Mouse (Mus musculus) G1E (cell line): ENCODE measurements at regions not wholly inside any gene's neighbourhood (a gene's known extent, or its start where the extent isn't known, plus 50 kb on each side); places are given as distances from the start of the nearest gene placed in this dataset.
"Not testable (repeated sequence)": the region's sequence is repeated elsewhere in the genome, so short reads cannot be mapped to it uniquely, and the experiment has no call there.

ENCODE experiments used
- ATAC-seq: 2 replicates; pipeline ENCODE4 v1.8.0; 2016; ENCODE audit warnings: mild to moderate bottlenecking; ENCODE audit not compliant: insufficient number of reproducible peaks, poor library complexity, low FRiP score, severe bottlenecking; ENCODE audit errors: extremely low read depth
- DNase-seq: peaks from one replicate; pipeline ENCODE4 v3.0.0; 2012; ENCODE audit warnings: low spot score
- H3K27me3 ChIP-seq: 2 replicates; pipeline ENCODE4 v1.6.1; 2012; ENCODE audit warnings: mild to moderate bottlenecking, low read length, inconsistent platforms; ENCODE audit not compliant: insufficient read depth
- H3K36me3 ChIP-seq: replicated peaks from 2 replicates; pipeline ENCODE3; 2012; ENCODE audit warnings: mild to moderate bottlenecking, inconsistent platforms
- H3K4me1 ChIP-seq: 2 replicates; pipeline ENCODE4 v1.6.1; 2012; ENCODE audit warnings: low read depth, low read length, inconsistent platforms, mixed read lengths; ENCODE audit not compliant: insufficient read depth
- H3K4me3 ChIP-seq: 2 replicates; pipeline ENCODE4 v1.5.1; 2012; ENCODE audit warnings: low read depth, mild to moderate bottlenecking, inconsistent platforms, low read length, moderate library complexity, mixed read lengths
- H3K9me3 ChIP-seq: replicated peaks from 2 replicates; pipeline ENCODE4 v1.6.1; 2012; ENCODE audit warnings: inconsistent platforms
- CTCF ChIP-seq: IDR thresholded peaks from 2 replicates; pipeline ENCODE4 v1.5.1; 2012; ENCODE audit warnings: low read depth, low read length, inconsistent platforms, mixed read lengths
- GATA1 ChIP-seq: IDR thresholded peaks from 2 replicates; pipeline ENCODE4 v1.6.1; 2012; ENCODE audit warnings: borderline replicate concordance, low read length, inconsistent platforms, mixed read lengths
- GATA2 ChIP-seq: IDR thresholded peaks from 2 replicates; pipeline ENCODE4 v1.6.1; 2012; ENCODE audit warnings: low read depth, low read length, inconsistent platforms, borderline replicate concordance
- POLR2AphosphoS5 ChIP-seq: IDR thresholded peaks from 2 replicates; pipeline ENCODE4 v1.6.1; 2012; ENCODE audit warnings: low read depth, low read length, inconsistent platforms; ENCODE audit not compliant: insufficient replicate concordance
- TAL1 ChIP-seq: conservative IDR thresholded peaks from 2 replicates; pipeline ENCODE4 v1.6.1; 2012; ENCODE audit warnings: low read depth, low read length, inconsistent platforms, mixed read lengths

DNA sequence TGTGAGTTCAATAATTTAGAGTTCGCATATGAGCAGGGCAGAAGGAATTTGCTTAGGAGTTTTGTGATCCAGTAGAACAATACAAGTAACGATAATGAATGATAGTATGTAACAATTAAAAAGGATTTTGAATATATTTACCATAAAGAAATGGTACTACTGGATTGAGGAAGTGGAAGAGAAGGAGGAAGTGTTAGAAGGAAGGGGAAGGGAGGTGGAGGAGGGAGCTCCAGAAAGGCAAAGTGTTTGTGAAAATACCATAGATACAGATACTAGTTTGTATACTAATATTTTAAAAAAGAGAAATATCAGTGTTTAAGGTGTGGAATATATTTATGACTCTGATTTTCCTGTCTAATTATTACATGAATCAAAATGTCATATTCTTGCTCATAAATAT, 579.2 kb upstream of the Gje1 start:
- H3K36me3 ChIP-seq, result no peaks in the 10 kb centered on the region
- ATAC-seq (no peak), DNase-seq (no peak)
- H3K4me3 ChIP-seq, result no peak overlapping the region
- TF ChIP-seq TAL1, result no peak
- no peak for TF ChIP-seq GATA2
- no peak for TF ChIP-seq CTCF
- no peak for TF ChIP-seq GATA1
- no peak for TF ChIP-seq POLR2AphosphoS5
- no peaks in the 10 kb centered on the region for H3K27me3 ChIP-seq
- no peaks in the 10 kb centered on the region for H3K4me1 ChIP-seq
- H3K9me3 ChIP-seq, result no peaks in the 10 kb centered on the region

DNA sequence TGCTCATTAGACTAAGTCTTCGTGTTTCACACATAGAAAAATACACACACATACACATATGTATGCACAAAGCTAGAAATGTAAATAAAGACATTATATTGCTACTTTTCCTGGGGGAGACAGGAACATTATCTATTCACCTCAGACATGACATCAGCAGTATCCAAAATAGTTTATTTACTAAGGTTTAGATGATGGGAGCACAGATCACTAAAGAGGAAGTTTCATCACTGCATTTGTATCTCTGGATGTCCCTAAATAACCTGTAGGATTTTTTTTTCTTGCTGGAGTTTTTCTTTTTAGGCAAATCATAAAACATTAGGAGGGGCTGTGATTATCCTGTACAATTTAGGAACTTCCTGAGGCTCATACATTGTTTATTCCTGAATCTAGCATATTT, 576.1 kb upstream of the Gje1 start:
- no peak overlapping the region for H3K4me3 ChIP-seq
- no peak for ATAC-seq

DNA sequence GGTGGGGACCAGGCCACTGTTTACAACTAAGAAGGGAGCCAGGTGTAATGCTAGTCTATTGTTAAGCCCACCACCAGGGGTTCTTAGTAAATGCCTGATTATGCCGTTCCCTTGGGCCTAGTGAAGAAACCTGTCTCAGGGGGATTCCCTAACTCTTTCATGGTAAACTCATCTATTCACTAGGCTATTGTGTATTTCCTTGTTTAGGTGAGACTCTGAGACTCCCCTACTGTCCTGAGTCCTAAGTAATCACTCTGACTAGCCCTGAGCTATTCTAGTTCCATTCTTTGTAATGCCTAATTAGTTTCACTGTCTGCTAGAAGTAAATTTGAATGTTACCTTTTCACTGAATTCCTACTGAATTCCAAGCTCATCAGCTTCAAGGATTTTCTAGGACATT, 545.3 kb upstream of the Gje1 start:
- H3K27me3 ChIP-seq, ATAC-seq, H3K4me1 ChIP-seq, DNase-seq, H3K36me3 ChIP-seq, H3K9me3 ChIP-seq, H3K4me3 ChIP-seq: not testable (repeated sequence)

More for the DNA sequence above, 576.1 kb upstream of the Gje1 start:
- Histone ChIP-seq H3K9me3 (no peaks in the 10 kb centered on the region), H3K27me3 (no peaks in the 10 kb centered on the region), H3K36me3 (no peaks in the 10 kb centered on the region), H3K4me1 (no peaks in the 10 kb centered on the region)
- DNase-seq, result no peak
- TF ChIP-seq TAL1, result no peak
- no peak for TF ChIP-seq CTCF
- TF ChIP-seq GATA2, result no peak
- TF ChIP-seq GATA1, result no peak
- TF ChIP-seq POLR2AphosphoS5, result no peak

DNA sequence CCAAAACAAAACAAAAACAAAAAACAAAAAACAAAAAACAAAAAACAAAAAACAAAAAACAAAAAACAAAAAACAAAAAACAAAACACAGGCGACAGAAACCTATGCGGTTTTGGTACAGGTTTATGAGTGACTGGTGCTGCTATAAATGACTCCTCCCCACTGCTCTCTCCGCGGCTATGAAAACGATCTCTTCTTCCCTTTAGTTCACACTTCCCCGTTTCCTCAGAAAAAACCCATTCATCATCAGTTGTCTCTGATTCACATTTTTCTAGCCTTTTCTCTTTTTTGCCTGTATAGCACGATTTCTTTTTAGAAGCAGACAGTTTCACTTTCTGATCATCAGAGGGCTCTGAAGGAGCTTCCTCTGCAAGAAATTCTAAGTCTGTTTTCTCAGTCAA, 544.3 kb upstream of the Gje1 start:
- not testable (repeated sequence) for H3K4me1 ChIP-seq, H3K36me3 ChIP-seq, ATAC-seq, H3K9me3 ChIP-seq, H3K4me3 ChIP-seq, DNase-seq, H3K27me3 ChIP-seq

DNA sequence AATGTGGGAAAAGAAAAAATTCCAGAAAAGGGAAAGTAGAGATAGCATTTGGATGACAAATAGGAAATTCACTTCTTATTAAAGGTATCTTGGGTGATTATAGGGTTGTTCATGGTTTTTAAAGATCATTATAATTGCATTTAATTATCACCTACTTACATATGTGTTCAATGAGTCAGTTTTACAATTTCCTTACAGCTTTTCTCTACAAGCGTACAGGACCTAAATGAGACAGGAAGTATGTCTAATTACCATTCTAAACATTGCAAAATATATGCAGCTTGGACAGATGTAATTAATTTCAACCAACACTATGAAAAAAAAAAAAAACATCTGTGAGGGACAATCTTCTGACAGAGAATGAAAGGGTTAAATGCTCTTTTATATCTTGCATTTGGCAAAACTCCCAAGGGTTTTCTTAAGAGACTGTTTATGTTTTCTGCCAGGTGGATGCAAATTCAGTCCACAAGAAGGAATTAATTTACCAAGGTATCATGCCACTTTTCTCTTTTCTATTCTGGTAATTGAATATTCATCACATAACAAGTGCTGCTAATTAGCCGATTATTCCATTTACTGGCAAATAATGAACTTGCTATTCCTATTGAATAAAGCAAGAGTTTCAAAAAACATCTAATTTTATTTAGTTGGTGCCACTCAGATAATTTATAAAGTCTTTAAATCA, 531.5 kb upstream of the Gje1 start:
- H3K4me3 ChIP-seq, result no peak overlapping the region
- no peaks in the 10 kb centered on the region for H3K9me3 ChIP-seq
- no peak for DNase-seq
- H3K27me3 ChIP-seq, result no peaks in the 10 kb centered on the region
- H3K4me1 ChIP-seq, result no peaks in the 10 kb centered on the region
- TF ChIP-seq CTCF (no peak), GATA1 (no peak), TAL1 (no peak), GATA2 (no peak), POLR2AphosphoS5 (no peak)
- no peaks in the 10 kb centered on the region for H3K36me3 ChIP-seq
- no peak for ATAC-seq

DNA sequence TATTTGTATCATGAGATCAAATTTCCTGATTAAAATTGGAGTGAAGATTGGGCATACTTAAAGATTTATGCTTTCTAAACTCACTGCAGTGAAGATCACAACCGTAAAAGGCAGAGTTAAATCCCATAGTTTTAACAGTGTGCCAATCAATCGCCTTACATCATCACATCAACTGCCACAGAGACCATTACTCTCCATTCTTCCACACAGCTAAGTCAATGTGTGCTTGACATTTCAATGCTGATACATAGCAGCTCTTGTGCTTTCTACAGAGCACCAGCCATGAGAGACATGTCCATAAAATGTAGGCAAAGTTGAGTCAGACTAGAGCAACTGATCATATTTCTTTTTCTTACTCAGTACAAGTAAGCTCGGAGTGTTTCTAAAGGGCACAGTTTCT, 530.9 kb upstream of the Gje1 start:
- no peaks in the 10 kb centered on the region for H3K4me1 ChIP-seq
- TF ChIP-seq POLR2AphosphoS5, result no peak
- no peak for TF ChIP-seq GATA2
- ATAC-seq (no peak), DNase-seq (no peak)
- H3K36me3 ChIP-seq, result no peaks in the 10 kb centered on the region
- no peaks in the 10 kb centered on the region for H3K9me3 ChIP-seq
- H3K27me3 ChIP-seq, result no peaks in the 10 kb centered on the region
- no peak overlapping the region for H3K4me3 ChIP-seq

DNA sequence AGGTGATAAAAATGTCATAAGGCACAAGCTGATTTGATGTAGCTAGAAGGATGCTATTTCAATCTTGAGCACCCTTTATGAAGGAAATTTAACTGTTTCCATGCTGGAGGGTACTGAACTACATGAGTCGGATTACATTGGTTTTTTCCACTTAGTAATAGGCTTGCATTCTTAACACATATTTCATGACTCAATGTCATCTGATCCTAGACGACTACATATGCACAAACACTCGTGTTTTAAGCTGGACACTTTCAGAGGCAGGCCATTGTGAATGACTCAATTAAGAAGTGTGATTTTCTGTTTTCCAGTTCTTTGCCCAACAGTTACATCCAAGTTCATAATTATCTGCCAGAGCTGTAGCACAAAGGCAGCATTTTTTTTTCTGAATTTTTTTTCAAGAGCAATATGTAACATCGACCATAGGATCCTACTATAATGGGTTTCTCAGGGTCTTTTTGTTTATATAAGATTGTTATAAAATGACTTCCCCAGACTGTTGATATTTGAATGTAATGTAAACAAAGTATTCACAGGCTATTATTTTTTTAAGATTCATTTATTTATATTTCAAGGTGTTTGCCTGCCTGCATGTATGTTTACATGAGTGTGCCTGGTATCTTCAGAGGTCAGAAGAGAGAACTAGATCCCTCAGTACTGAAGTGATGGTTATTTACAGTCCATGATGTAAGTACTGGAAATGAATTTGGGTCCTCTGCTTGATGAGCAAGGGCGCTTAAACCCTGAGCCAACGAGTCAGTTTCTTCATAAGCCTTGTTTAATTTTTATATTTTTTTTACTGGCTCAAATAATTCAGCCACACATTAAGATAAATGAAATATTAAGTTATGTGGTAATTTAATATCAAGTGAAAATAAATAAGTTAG, 526.6 kb upstream of the Gje1 start:
- Histone ChIP-seq H3K4me1 (no peaks in the 10 kb centered on the region), H3K9me3 (no peaks in the 10 kb centered on the region), H3K27me3 (no peaks in the 10 kb centered on the region), H3K4me3 (no peak overlapping the region), H3K36me3 (no peaks in the 10 kb centered on the region)
- TF ChIP-seq TAL1 (no peak), CTCF (no peak), POLR2AphosphoS5 (no peak), GATA1 (no peak), GATA2 (no peak)
- ATAC-seq, result no peak
- DNase-seq, result no peak
